8 mouse cellular contexts compared by ENCODE assay signal in the genomic region with DNA sequence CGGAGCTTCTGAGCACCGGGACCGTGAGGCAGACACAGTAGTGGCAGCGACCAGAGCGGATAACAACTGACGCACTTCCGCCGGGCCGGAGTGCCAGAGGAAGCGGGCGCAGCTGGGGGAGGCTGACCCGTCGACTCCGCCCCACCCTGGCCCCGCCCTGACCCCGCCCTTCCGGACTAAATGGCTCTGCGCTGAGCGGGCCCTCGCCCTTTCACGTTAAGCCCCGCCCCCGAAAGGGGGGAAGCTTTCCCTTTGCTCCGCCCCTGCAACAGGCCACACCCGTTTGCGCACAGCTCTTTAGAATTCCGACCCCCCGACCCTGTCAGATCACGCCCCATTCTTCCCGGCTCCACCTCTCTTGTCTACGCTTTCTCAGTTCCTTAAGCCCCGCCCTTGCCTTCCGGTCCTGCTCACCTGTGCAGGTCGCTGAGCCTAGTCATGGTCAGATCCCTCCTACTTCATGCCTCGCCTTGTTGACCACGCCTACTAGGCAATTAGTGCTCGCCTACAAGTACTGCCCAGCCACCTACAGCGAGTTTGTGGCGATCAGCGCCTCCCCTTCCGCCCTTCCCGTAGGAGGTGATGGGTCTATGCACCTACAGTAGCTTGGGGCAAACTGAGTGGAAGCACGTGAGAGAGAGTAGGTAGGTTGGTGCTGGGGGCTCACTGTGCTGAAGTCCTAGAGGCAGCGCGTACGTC. TPM values are rescaled to one million over a fixed set of nuclear protein-coding genes. Genes with fewer than 3 reads are reported as not detected.
DNase-seq lines count a peak whose midpoint lies in the region; ATAC-seq and TF ChIP-seq lines count a peak whose summit lies in the region.

A gene (minus strand): TSS at position 68 of the 699 bp plus-strand sequence.

- H3K9me3 ChIP-seq in embryonic facial prominence, embryonic 15.5 days (replicated peaks): no peaks in the 10 kb centered on the region
- no peaks in the 10 kb centered on the region for H3K9me3 ChIP-seq in limb, embryonic 14.5 days (ENCODE audit: control insufficient read depth, low read length)
- no peaks in the 10 kb centered on the region for H3K9me3 ChIP-seq in midbrain, postnatal 0 days (ENCODE audit: low read length)

- peak; percentile 98 for DNase-seq in 416B (ENCODE audit: low read depth)
- peak; percentile 93 for DNase-seq in heart, adult 8-10 months (ENCODE audit: low spot score)
- DNase-seq in kidney, adult 9 months: peak; percentile 99
- DNase-seq in limb, embryonic 14.5 days (ENCODE audit: low spot score): peak; percentile 96
- DNase-seq in midbrain, postnatal 0 days (ENCODE audit: low spot score): peak; percentile 96
- peak; percentile 89 to 92 for DNase-seq in spleen, postnatal 14 days (ENCODE audit: low spot score in 2 of 2)

- peak; percentile 90 for TF ChIP-seq POLR2A in bone marrow, adult 2 months (IDR thresholded peaks at IDR 0.05; ENCODE audit: borderline replicate concordance, control insufficient read depth, low read depth, low read length)
- TF ChIP-seq POLR2A in limb, embryonic 14.5 days (IDR thresholded peaks at IDR 0.05; ENCODE audit: borderline replicate concordance, extremely low read depth, insufficient read depth, insufficient read length): 0 out of 2 replicates have a peak, but pooled peaks have one; percentile 24

- no peak for TF ChIP-seq CTCF in bone marrow, adult 2 months (IDR thresholded peaks at IDR 0.05; ENCODE audit: control insufficient read depth, insufficient read depth, low read length)
- no peak for TF ChIP-seq CTCF in midbrain, postnatal 0 days (IDR thresholded peaks at IDR 0.05)

- WGBS in bone marrow, adult 2 months: 1% methylated on average over 46 of the region's 46 CpGs
- under 1% methylated on average over 45 of the region's 46 CpGs for WGBS in embryonic facial prominence, embryonic 15.5 days
- WGBS in limb, embryonic 14.5 days: under 1% methylated on average over 37 of the region's 46 CpGs
- WGBS in midbrain, postnatal 0 days: 1% methylated on average over 41 of the region's 46 CpGs

- peak within 1 kb of the TSS; percentile 93 for H3K4me2 ChIP-seq in embryonic facial prominence, embryonic 15.5 days (replicated peaks)
- H3K4me2 ChIP-seq in limb, embryonic 14.5 days (replicated peaks; ENCODE audit: low read depth, low read length, severe bottlenecking): peak within 1 kb of the TSS; percentile 95
- H3K4me2 ChIP-seq in midbrain, postnatal 0 days (ENCODE audit: low read depth, low read length, poor library complexity, severe bottlenecking): peak within 1 kb of the TSS; percentile 92

- H3K4me1 ChIP-seq in bone marrow, adult 2 months (ENCODE audit: control insufficient read depth, insufficient read depth, low read length): no peaks in the 10 kb centered on the region; the same call in 1 of the 2 replicates
- peaks cover 25% of the 10 kb centered on the region for H3K4me1 ChIP-seq in embryonic facial prominence, embryonic 15.5 days
- peaks cover 15% of the 10 kb centered on the region for H3K4me1 ChIP-seq in limb, embryonic 14.5 days (ENCODE audit: control insufficient read depth, insufficient read depth, low read length)
- peaks cover 11% of the 10 kb centered on the region for H3K4me1 ChIP-seq in midbrain, postnatal 0 days (ENCODE audit: insufficient read depth, low read length)

- no peaks in the 10 kb centered on the region for H3K36me3 ChIP-seq in embryonic facial prominence, embryonic 15.5 days
- H3K36me3 ChIP-seq in limb, embryonic 14.5 days (ENCODE audit: control insufficient read depth, insufficient read depth, low read length): no peaks in the 10 kb centered on the region
- no peaks in the 10 kb centered on the region for H3K36me3 ChIP-seq in midbrain, postnatal 0 days (ENCODE audit: insufficient read depth, low read length)

- no peaks in the 10 kb centered on the region for H3K27me3 ChIP-seq in embryonic facial prominence, embryonic 15.5 days
- H3K27me3 ChIP-seq in limb, embryonic 14.5 days (ENCODE audit: control insufficient read depth, insufficient read depth, low read length): no peaks in the 10 kb centered on the region
- H3K27me3 ChIP-seq in midbrain, postnatal 0 days (ENCODE audit: insufficient read depth, low read length): no peaks in the 10 kb centered on the region

- peak within 1 kb of the TSS; percentile 85 for H3K4me3 ChIP-seq in bone marrow, adult 2 months (replicated peaks; ENCODE audit: control insufficient read depth, low read depth, low read length)
- H3K4me3 ChIP-seq in embryonic facial prominence, embryonic 15.5 days (replicated peaks): peak within 1 kb of the TSS; percentile 92
- H3K4me3 ChIP-seq in limb, embryonic 14.5 days (replicated peaks; ENCODE audit: low read length): peak within 1 kb of the TSS; percentile 79
- peak within 1 kb of the TSS; percentile 88 for H3K4me3 ChIP-seq in midbrain, postnatal 0 days (ENCODE audit: low read depth, low read length)

- peak within 1 kb of the TSS; percentile 86 for H3K27ac ChIP-seq in bone marrow, adult 2 months (ENCODE audit: control insufficient read depth, insufficient read depth, low read depth, low read length, poor library complexity)
- peak within 1 kb of the TSS; percentile 68 for H3K27ac ChIP-seq in embryonic facial prominence, embryonic 15.5 days (replicated peaks)
- peak within 1 kb of the TSS; percentile 68 for H3K27ac ChIP-seq in limb, embryonic 14.5 days (replicated peaks; ENCODE audit: low read depth, low read length)
- H3K27ac ChIP-seq in midbrain, postnatal 0 days (ENCODE audit: low read depth, low read length): peak within 1 kb of the TSS; percentile 72

- H3K9ac ChIP-seq in embryonic facial prominence, embryonic 15.5 days: peak within 1 kb of the TSS; percentile 87
- H3K9ac ChIP-seq in limb, embryonic 14.5 days (ENCODE audit: low read depth, low read length, severe bottlenecking): peak within 1 kb of the TSS; percentile 90
- H3K9ac ChIP-seq in midbrain, postnatal 0 days (replicated peaks; ENCODE audit: low read length, poor library complexity, severe bottlenecking): peak within 1 kb of the TSS; percentile 96

- ATAC-seq in embryonic facial prominence, embryonic 15.5 days (ENCODE audit: insufficient number of reproducible peaks, low FRiP score, low TSS enrichment, low read depth): peak; percentile 97
- ATAC-seq in limb, embryonic 14.5 days (ENCODE audit: low FRiP score, low read depth): peak; percentile 97
- peak; percentile 95 for ATAC-seq in midbrain, postnatal 0 days (ENCODE audit: low FRiP score)

RNA-seq across cellular contexts. Expression of the gene that starts here (rescaled TPM):
- 9.8 and 25.6 TPM in 2 replicates for polyA plus RNA-seq in bone marrow, adult 2 months (2011; ENCODE audit: insufficient read depth, insufficient read length, low replicate concordance, missing spikeins)
- 15.1 and 16.0 TPM in 2 replicates for polyA plus RNA-seq in embryonic facial prominence, embryonic 15.5 days (2015; fragmentation: Nextera tagmentation; extraction: Ambion mirVana)
- total RNA-seq in heart, adult 8-10 months (2022): 10 to 100 TPM; 44.1 to 53.9 (median 46.1) TPM
- 49.8 and 68.3 TPM in 2 replicates for polyA plus RNA-seq in limb, embryonic 14.5 days (2012; rRNA removed)
- polyA plus RNA-seq in limb, embryonic 14.5 days (2014; fragmentation: Nextera tagmentation; extraction: Ambion mirVana): 20.8 and 23.5 TPM in 2 replicates
- total RNA-seq in midbrain, postnatal 0 days (2014; rRNA removed): 32.8 and 36.2 TPM in 2 replicates
- polyA plus RNA-seq in midbrain, postnatal 0 days (2015; fragmentation: Nextera tagmentation; extraction: Ambion mirVana): 14.7 and 20.3 TPM in 2 replicates

Comparison
In these comparisons a context has a peak if more than half of its experiments do, and no peak if none do; other contexts are left out.
1. Peak in every context shown above with its lines: DNase-seq, ATAC-seq, H3K4me3 ChIP-seq and H3K27ac ChIP-seq.